Mouse (Mus musculus): Measurements from ENCODE around the gene Tectb.
"Not testable (repeated sequence)": the region's sequence is repeated elsewhere in the genome, so short reads cannot be mapped to it uniquely, and the experiment has no call there.

Tectb gene

GRCm38 (mm10) chr19:55165954-55166353 is 14.6 kb upstream of the Tectb start:
- no peak for DNase-seq (ENCODE audit: low spot score)

- DNase-seq (ENCODE audit: low spot score) = no peak
These were observed 13.8 kb upstream of the Tectb start for GRCm38 (mm10) chr19:55166741-55167140.

GRCm38 (mm10) chr19:55167741-55168140 is 12.8 kb upstream of the Tectb start:
- DNase-seq (ENCODE audit: low spot score) = no peak

- DNase-seq (ENCODE audit: low spot score) = no peak
These were observed 12.2 kb upstream of the Tectb start for GRCm38 (mm10) chr19:55168360-55168759.

- not testable (repeated sequence) for DNase-seq (ENCODE audit: low spot score)
These were observed 11.2 kb upstream of the Tectb start for GRCm38 (mm10) chr19:55169236-55169729.

- no peak for DNase-seq (ENCODE audit: low spot score)
These were observed 10.1 kb upstream of the Tectb start for GRCm38 (mm10) chr19:55170399-55170798.

- DNase-seq (ENCODE audit: low spot score) = no peak
These were observed 8.9 kb upstream of the Tectb start for GRCm38 (mm10) chr19:55171585-55171984.

GRCm38 (mm10) chr19:55177143-55177542 is 3.4 kb upstream of the Tectb start:
- DNase-seq (ENCODE audit: low spot score) = no peak

GRCm38 (mm10) chr19:55184442-55184841 is 3.9 kb downstream of the Tectb start:
- DNase-seq (ENCODE audit: low spot score) = peak; percentile 46

GRCm38 (mm10) chr19:55185074-55185473 is 4.5 kb downstream of the Tectb start:
- no peak for DNase-seq (ENCODE audit: low spot score)

- DNase-seq (ENCODE audit: low spot score) = no peak
These were observed 5.1 kb downstream of the Tectb start for GRCm38 (mm10) chr19:55185651-55186050.

- no peak for DNase-seq (ENCODE audit: low spot score)
These were observed 9.5 kb downstream of the Tectb start for GRCm38 (mm10) chr19:55190065-55190464.

GRCm38 (mm10) chr19:55191596-55191995 is 11.1 kb downstream of the Tectb start:
- DNase-seq (ENCODE audit: low spot score) = no peak

GRCm38 (mm10) chr19:55192254-55192945 is 11.9 kb downstream of the Tectb start:
- no peak for DNase-seq (ENCODE audit: low spot score)

GRCm38 (mm10) chr19:55193717-55194394 is 13.3 kb downstream of the Tectb start:
- DNase-seq (ENCODE audit: low spot score) = no peak

- DNase-seq (ENCODE audit: low spot score) = peak; percentile 52
These were observed 14.1 kb downstream of the Tectb start for GRCm38 (mm10) chr19:55194520-55195170.

GRCm38 (mm10) chr19:55195574-55195973 is 15.0 kb downstream of the Tectb start:
- DNase-seq (ENCODE audit: low spot score) = no peak

GRCm38 (mm10) chr19:55198303-55198702 is 17.8 kb downstream of the Tectb start:
- peak; percentile 82 for DNase-seq (ENCODE audit: low spot score)

GRCm38 (mm10) chr19:55206482-55207138 is 26.1 kb downstream of the Tectb start:
- DNase-seq (ENCODE audit: low spot score) = no peak

GRCm38 (mm10) chr19:55207205-55207604 is 26.7 kb downstream of the Tectb start:
- no peak for DNase-seq (ENCODE audit: low spot score)

GRCm38 (mm10) chr19:55207746-55208538 is 27.4 kb downstream of the Tectb start:
- DNase-seq (ENCODE audit: low spot score) = no peak

- DNase-seq (ENCODE audit: low spot score) = no peak
These were observed 28.1 kb downstream of the Tectb start for GRCm38 (mm10) chr19:55208654-55209053.

Measured in testis, postnatal 10 days (tissue).